Mouse (Mus musculus): ENCODE measurements at regions not wholly inside any gene's neighbourhood (a gene's known extent, or its start where the extent isn't known, plus 50 kb on each side); places are given as distances from the start of the nearest gene placed in this dataset.

GRCm38 (mm10) chr3:142948771-142949170 lies 67.0 kb upstream of the Pkn2 start:
- peak; percentile 48 for DNase-seq (ENCODE audit: low spot score)

- peak; percentile 42 for DNase-seq (ENCODE audit: low spot score)
Observed at GRCm38 (mm10) chr3:142941319-142942024, 59.7 kb upstream of the Pkn2 start.

GRCm38 (mm10) chr3:142940874-142941273 lies 59.1 kb upstream of the Pkn2 start:
- DNase-seq (ENCODE audit: low spot score), result peak; percentile 45

- DNase-seq (ENCODE audit: low spot score), result no peak
Observed at GRCm38 (mm10) chr3:142939773-142940172, 58.0 kb upstream of the Pkn2 start.

- DNase-seq (ENCODE audit: low spot score), result peak; percentile 39
Observed at GRCm38 (mm10) chr3:142935949-142936348, 54.1 kb upstream of the Pkn2 start.

GRCm38 (mm10) chr3:142934326-142934725 lies 52.5 kb upstream of the Pkn2 start:
- DNase-seq (ENCODE audit: low spot score), result no peak

- no peak for DNase-seq (ENCODE audit: low spot score)
Observed at GRCm38 (mm10) chr3:142933684-142934259, 52.0 kb upstream of the Pkn2 start.

All from lung, postnatal 25 days (tissue).